Mouse (Mus musculus) hematopoietic stem cell, adult 5-6 weeks (primary cell): Measurements from ENCODE around the gene Cdc34. TPM values are rescaled to one million over a fixed set of nuclear protein-coding genes. Genes with fewer than 3 reads are reported as not detected.
"Not testable (repeated sequence)": the region's sequence is repeated elsewhere in the genome, so short reads cannot be mapped to it uniquely, and the experiment has no call there.

ENCODE experiments used
- ATAC-seq, 2 experiments: fragments of 125-278 bp in 1 of 2; replicated peaks in 1 of 2; 2 replicates each; pipeline ENCODE4 v1.8.0; 2016 to 2017; ENCODE audit warnings: inconsistent platforms in 2 of 2, mild to moderate bottlenecking in 2 of 2, moderate number of reproducible peaks in 2 of 2, low read depth in 1 of 2, moderate TSS enrichment in 1 of 2; ENCODE audit not compliant: low FRiP score in 2 of 2, poor library complexity in 2 of 2, severe bottlenecking in 2 of 2, insufficient read depth in 1 of 2, low TSS enrichment in 1 of 2
- total RNA-seq: library from RNA; stranded (forward); fragments of 172-1452, 232-1000 nt; gene quantifications from 2 replicates; pipeline ENCODE4 v1.2.3, GENCODE M21; 2017

Cdc34 gene
- total RNA-seq, 1 experiment from 2014 or later = 64.2 TPM

- ATAC-seq = no peak
These were observed 5.5 kb downstream of the Cdc34 start for GRCm38 (mm10) chr10:79687513-79687912.

- ATAC-seq = no peak
These were observed 6.7 kb downstream of the Cdc34 start, which contains the start of gene Gzmm for GRCm38 (mm10) chr10:79688720-79689119. TSS of gene Gzmm (plus strand) at chr10:79689020.

- no peak for ATAC-seq
These were observed 7.2 kb downstream of the Cdc34 start for GRCm38 (mm10) chr10:79689178-79689577.

GRCm38 (mm10) chr10:79691986-79692548 is 10.1 kb downstream of the Cdc34 start:
- no peak for ATAC-seq

GRCm38 (mm10) chr10:79693580-79694378 is 11.8 kb downstream of the Cdc34 start:
- ATAC-seq = no peak

GRCm38 (mm10) chr10:79694379-79694655 is 12.3 kb downstream of the Cdc34 start:
- ATAC-seq = no peak

- peak; percentile 83 to 84 for ATAC-seq
These were observed 13.5 kb downstream of the Cdc34 start for GRCm38 (mm10) chr10:79695231-79696128.

- ATAC-seq = peak in 1 of 2 experiments; percentile 36; a peak in 1 of 4 replicates
These were observed 14.2 kb downstream of the Cdc34 start for GRCm38 (mm10) chr10:79696129-79696651.

GRCm38 (mm10) chr10:79697916-79698315 is 15.9 kb downstream of the Cdc34 start:
- no peak for ATAC-seq

GRCm38 (mm10) chr10:79698459-79698858 is 16.5 kb downstream of the Cdc34 start:
- no peak for ATAC-seq

- ATAC-seq = no peak
These were observed 18.7 kb downstream of the Cdc34 start for GRCm38 (mm10) chr10:79700676-79701075.

GRCm38 (mm10) chr10:79701443-79702129 is 19.6 kb downstream of the Cdc34 start:
- ATAC-seq = no peak

- ATAC-seq = not testable (repeated sequence)
These were observed 21.0 kb downstream of the Cdc34 start for GRCm38 (mm10) chr10:79702970-79703369.

- no peak for ATAC-seq
These were observed 21.5 kb downstream of the Cdc34 start for GRCm38 (mm10) chr10:79703541-79703940.

- ATAC-seq = peak; percentile 93 to 95
These were observed 22.3 kb downstream of the Cdc34 start, which contains the start of gene Bsg for GRCm38 (mm10) chr10:79704065-79704969. TSS of gene Bsg (plus strand) at chr10:79704491.

- ATAC-seq = no peak
These were observed 23.0 kb downstream of the Cdc34 start for GRCm38 (mm10) chr10:79704970-79705360.
